Mouse (Mus musculus) right cerebral cortex, adult 2 months (tissue): ENCODE measurements at regions not wholly inside any gene's neighbourhood (a gene's known extent, or its start where the extent isn't known, plus 50 kb on each side); places are given as distances from the start of the nearest gene placed in this dataset.

Experiments used
- DNase-seq, 2 experiments: peaks; one replicate each; pipeline ENCODE4 v3.0.0; 2021 to 2022; ENCODE audit warnings: low spot score in 2 of 2

DNA sequence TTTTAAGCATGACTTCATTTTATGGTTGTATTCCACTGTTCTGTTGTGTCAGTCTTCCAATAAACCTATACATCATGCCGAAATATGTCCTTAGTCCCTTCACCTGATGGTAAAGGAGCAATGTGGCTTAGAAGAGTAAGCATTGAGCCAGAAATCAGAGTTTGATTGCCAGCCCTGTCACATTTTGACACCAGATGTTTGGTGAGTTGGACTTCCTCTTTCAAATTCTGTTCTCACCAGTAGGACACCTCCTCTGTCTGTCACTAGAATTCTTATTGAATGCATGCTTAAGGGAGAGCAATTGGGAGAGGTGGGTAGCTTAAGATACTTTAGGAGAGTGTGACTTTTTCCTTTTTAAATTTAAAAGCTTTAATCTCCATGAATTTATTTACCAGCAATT is 779.1 kb upstream of the Gm8797 start:
- no peak for DNase-seq

DNA sequence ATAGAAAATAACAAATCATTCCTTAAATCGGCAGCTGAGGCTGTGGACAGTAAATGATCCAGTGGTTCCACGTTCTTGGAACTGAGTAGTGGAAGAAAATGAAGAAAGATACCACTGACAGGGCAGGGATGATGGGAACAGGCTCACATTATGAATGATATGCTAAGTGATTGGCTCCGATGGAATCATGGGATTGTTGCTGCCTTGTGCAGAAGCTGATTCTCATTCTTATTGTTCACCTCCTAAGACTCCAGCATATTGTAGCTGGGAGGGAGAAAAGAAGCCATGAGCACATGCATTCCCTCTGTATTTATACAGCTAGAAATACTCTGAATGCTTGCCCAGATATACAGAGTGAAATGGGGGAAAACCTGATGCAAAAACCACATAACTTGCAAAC is 777.3 kb upstream of the Gm8797 start:
- no peak for DNase-seq

DNA sequence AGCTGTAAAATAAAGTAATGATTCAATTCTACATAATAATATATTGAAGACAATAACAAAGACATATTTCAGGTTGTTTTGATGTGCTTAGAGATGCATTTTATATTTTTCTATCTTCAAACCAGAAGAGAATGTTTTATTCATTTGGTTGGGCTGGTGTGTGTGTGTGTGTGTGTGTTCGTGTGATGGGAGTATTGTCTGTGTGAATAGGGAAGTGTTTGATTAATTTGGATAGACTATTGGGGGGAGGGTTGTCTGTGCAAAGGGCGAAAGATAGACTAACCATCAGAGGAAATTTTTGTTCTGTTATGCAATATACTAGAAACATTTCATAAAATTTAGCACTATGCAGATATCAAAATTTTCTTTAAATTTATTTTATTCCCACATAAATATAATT is 776.8 kb upstream of the Gm8797 start:
- DNase-seq: no peak

- no peak for DNase-seq
Measured at GRCm38 (mm10) chr3:4974659-4975058, 775.9 kb upstream of the Gm8797 start.

- no peak for DNase-seq
Measured at GRCm38 (mm10) chr3:4976344-4976743, 774.3 kb upstream of the Gm8797 start.

- DNase-seq: no peak
Measured at GRCm38 (mm10) chr3:5017742-5018141, 732.9 kb upstream of the Gm8797 start.
